Mouse (Mus musculus): ENCODE results near the gene Jsrp1.

DNA sequence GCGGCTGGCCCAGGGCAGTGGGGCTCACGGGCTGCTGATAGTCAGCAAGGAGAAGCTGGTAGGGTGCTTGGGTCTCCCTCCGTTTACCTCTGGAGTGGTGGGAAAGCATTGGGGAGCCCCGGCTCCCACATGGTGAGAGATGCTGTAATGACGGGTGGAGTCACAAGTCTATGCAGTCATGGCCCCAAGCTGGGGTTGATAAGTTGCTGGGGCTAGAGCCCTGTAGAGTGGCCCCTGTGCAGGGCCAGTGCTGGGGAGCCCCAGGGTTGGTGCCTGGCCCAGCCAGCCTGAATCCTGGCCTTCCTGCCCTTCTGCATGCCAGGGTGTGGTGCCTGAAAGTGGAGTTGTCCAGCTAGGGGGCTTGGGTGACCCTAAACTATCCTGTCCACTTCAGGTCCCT is 49.0 kb upstream of the Jsrp1 start:
- TF ChIP-seq CTCF (IDR thresholded peaks at IDR 0.05; ENCODE audit: borderline replicate concordance, control insufficient read depth, extremely low read depth, insufficient read depth, low read length, poor library complexity) (no peak), POLR2A (IDR thresholded peaks at IDR 0.05; ENCODE audit: control insufficient read depth, extremely low read depth, insufficient read depth, low read length, poor library complexity) (no peak)
